Mouse (Mus musculus) intestine, postnatal 0 days (tissue): ENCODE data around the gene Ndc80. TPM values are rescaled to one million over a fixed set of nuclear protein-coding genes. Genes with fewer than 3 reads are reported as not detected.

Experiments used
- ATAC-seq: fragments of 200-750 bp; cut with Nextera tagmentation; 2 replicates; pipeline ENCODE4 v1.8.0; 2017; ENCODE audit warnings: mild to moderate bottlenecking, moderate TSS enrichment, moderate library complexity
- H3K27ac ChIP-seq: fragments of 300-500 bp; sonication (generic); 2 replicates; pipeline ENCODE4 v1.5.1; 2014; ENCODE audit warnings: mild to moderate bottlenecking, low read depth, low read length, moderate library complexity
- H3K27me3 ChIP-seq: fragments of 300-500 bp; sonication (generic); replicated peaks from 2 replicates; pipeline ENCODE4 v1.6.1; 2014; ENCODE audit warnings: low read length, mixed read lengths; ENCODE audit not compliant: control insufficient read depth, insufficient read depth
- H3K36me3 ChIP-seq: fragments of 300-500 bp; sonication (generic); 2 replicates; pipeline ENCODE4 v1.6.1; 2014; ENCODE audit warnings: mild to moderate bottlenecking, moderate library complexity; ENCODE audit not compliant: control insufficient read depth, insufficient read depth
- H3K4me1 ChIP-seq: fragments of 300-500 bp; sonication (generic); replicated peaks from 2 replicates; pipeline ENCODE4 v1.6.1; 2014; ENCODE audit warnings: antibody characterized with exemption, low read length, mixed read lengths; ENCODE audit not compliant: control insufficient read depth, insufficient read depth
- H3K4me2 ChIP-seq: fragments of 300-500 bp; sonication (generic); replicated peaks from 2 replicates; pipeline ENCODE4 v1.6.1; 2014; ENCODE audit warnings: low read depth, mild to moderate bottlenecking, moderate library complexity
- H3K4me3 ChIP-seq: fragments of 300-500 bp; sonication (generic); 2 replicates; pipeline ENCODE4 v1.5.1; 2014; ENCODE audit warnings: low read depth, low read length
- H3K9ac ChIP-seq: fragments of 300-500 bp; sonication (generic); 2 replicates; pipeline ENCODE4 v1.6.1; 2014; ENCODE audit warnings: mild to moderate bottlenecking, low read depth, low read length
- H3K9me3 ChIP-seq: fragments of 300-500 bp; sonication (generic); 2 replicates; pipeline ENCODE4 v1.6.1; 2016; ENCODE audit warnings: mixed run types; ENCODE audit not compliant: control insufficient read depth
- CTCF ChIP-seq: sonication (generic); IDR thresholded peaks from 2 replicates; pipeline ENCODE4 v1.5.1; 2016; ENCODE audit warnings: low read depth, mild to moderate bottlenecking, control low read depth, antibody characterized with exemption, moderate library complexity
- WGBS: fragments of 180-500 bp; shearing (Covaris S2); extraction: QIAGEN DNeasy Blood & Tissue Kit; methylation state at CpG from one replicate; pipeline ENCODE4 v1.1.7; 2014; 5-methylcytosine and 5-hydroxymethylcytosine counted together
- polyA plus RNA-seq: library from polyadenylated mRNA; unstranded; fragments of >200 nt; fragmentation: Nextera tagmentation; extraction: Ambion mirVana; gene quantifications from 2 replicates; pipeline ENCODE4 v1.2.1, GENCODE M21; 2015

Gene Ndc80
- polyA plus RNA-seq, 1 experiment from 2014 or later, result 10.0 TPM

DNA sequence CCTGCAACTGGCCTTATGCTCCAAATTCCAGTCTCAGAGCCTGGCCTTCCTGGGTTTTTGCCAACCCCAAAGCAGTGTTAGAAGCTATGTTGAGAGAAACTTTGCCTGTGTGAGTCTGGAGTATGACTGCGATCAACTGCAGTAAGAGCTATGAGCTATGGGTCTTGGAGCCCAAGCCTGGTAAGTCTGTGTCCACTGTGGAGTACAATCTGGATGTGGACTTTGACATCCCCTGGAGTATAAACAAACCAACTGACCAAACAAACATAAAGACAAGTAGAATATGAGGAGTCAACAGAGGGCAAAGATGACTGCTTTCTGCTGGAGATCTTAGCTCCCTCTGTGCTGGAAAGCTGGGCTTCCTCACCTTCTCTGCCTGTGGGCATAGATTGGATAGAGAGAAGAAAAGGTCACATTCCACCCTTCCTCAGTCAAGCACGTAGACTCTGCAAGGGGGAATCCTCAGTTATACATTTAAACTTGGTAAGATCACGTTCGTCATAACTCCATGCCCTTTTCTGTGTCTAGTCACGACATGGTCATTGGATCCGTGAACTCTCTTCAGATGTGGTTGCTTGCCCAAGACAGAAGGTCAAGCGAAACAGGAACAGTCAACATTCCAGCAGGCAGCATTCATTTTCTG lies 43.1 kb downstream of the Ndc80 start:
- Histone ChIP-seq H3K27me3 (no peaks in the 10 kb centered on the region), H3K36me3 (no peaks in the 10 kb centered on the region), H3K4me3 (no peak overlapping the region), H3K9ac (no peak overlapping the region), H3K4me1 (no peaks in the 10 kb centered on the region), H3K9me3 (no peaks in the 10 kb centered on the region), H3K4me2 (no peak overlapping the region), H3K27ac (no peak overlapping the region)
- no peak for ATAC-seq
- TF ChIP-seq CTCF, result no peak
- WGBS, result 83% methylated on average over 7 of the region's 7 CpGs

DNA sequence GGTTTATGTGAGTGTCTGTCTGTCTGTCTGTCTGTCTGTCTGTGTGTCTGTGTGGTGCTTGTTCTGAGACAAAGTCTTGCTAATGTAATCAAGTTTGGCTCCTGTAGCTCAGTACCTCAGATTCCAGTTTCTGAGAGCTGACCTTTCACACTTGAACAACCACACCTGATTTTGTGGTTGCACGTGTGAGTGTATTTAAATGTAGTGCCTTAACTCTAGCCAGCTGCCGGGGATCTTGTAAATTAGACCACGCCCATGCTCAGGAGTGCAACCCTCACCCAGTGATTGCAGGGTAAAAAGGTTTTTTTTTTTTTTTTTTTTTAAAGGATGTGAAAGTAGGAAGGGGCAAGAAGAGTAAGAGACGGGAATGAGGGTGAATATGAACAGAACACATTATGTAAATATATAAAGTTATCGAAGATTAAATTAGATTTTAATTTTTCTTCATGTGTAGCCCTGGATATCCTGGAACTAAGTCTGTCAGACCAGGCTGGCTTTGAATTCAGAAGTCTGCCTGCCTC lies 47.2 kb downstream of the Ndc80 start:
- 36% methylated on average over 5 of the region's 5 CpGs for WGBS
- Histone ChIP-seq H3K27ac (no peak overlapping the region), H3K27me3 (no peaks in the 10 kb centered on the region), H3K9ac (no peak overlapping the region), H3K4me2 (no peak overlapping the region), H3K4me1 (no peaks in the 10 kb centered on the region), H3K4me3 (no peak overlapping the region), H3K36me3 (no peaks in the 10 kb centered on the region), H3K9me3 (no peaks in the 10 kb centered on the region)
- no peak for TF ChIP-seq CTCF
- no peak for ATAC-seq

DNA sequence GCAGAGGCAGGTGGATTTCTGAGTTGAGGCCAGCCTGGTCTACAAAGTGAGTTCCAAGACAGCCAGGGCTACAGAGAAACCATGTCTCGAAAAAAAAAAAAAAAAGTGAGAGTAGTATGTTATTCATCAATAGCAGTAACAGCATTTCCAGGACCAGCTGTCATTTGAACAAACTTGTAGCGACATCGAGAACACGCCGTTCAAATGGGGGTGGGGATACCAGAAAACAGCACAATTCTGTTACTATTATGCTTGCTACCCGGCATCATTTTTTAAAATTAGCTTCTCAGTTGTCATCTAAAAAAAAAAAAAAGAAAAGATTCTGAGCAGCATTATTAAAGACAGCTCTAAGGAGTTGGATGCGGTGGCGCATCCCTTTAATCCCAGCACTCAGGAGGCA lies 49.2 kb downstream of the Ndc80 start:
- 95% methylated on average over 8 of the region's 8 CpGs for WGBS
- Histone ChIP-seq H3K4me1 (0 out of 2 replicates have a peak, but pooled peaks cover 3% of the 10 kb centered on the region), H3K4me2 (no peak overlapping the region), H3K4me3 (no peak overlapping the region), H3K27me3 (no peaks in the 10 kb centered on the region), H3K27ac (no peak overlapping the region), H3K9me3 (no peaks in the 10 kb centered on the region), H3K9ac (no peak overlapping the region), H3K36me3 (no peaks in the 10 kb centered on the region)
- no peak for ATAC-seq
- TF ChIP-seq CTCF, result no peak

DNA sequence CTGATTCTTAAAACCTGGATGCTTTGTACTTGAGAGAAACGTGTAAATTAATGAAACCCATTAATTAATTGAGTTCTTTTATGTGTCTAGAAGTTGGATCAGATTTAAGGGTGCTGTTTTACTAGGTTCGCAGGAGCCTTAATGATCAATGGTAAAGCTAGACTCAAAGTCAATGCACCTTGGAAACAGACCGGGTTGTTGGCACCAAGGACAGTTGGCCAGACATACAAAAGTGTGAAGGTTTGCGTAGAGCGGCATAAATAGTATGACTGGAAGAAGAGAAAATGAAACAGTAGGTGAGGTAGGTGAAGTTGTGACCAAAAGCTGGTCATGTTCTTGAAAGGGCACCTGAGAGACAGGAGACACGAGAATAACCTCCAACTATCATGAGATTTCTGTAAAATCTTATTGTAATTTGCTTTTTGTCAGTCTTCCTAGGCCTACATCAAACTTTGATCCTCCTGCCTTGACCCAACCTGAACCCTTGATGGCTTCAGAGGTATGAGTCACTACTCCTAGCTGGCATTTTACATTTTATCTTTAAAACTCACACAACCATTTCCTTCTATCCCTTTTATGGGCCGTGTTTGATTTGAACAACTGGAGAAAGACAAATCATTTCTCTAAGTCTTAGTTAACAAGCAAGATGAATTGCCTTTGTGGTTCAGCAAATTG lies 50.2 kb downstream of the Ndc80 start:
- Histone ChIP-seq H3K4me3 (peak overlapping the region; percentile 92; the same call in 1 of the 2 replicates), H3K9ac (no peak overlapping the region), H3K27me3 (no peaks in the 10 kb centered on the region), H3K4me2 (peak overlapping the region; percentile 92), H3K27ac (no peak overlapping the region), H3K36me3 (no peaks in the 10 kb centered on the region), H3K9me3 (no peaks in the 10 kb centered on the region), H3K4me1 (0 out of 2 replicates have a peak, but pooled peaks cover 3% of the 10 kb centered on the region)
- no peak for TF ChIP-seq CTCF
- no peak for ATAC-seq
- 58% methylated on average over 7 of the region's 7 CpGs for WGBS

DNA sequence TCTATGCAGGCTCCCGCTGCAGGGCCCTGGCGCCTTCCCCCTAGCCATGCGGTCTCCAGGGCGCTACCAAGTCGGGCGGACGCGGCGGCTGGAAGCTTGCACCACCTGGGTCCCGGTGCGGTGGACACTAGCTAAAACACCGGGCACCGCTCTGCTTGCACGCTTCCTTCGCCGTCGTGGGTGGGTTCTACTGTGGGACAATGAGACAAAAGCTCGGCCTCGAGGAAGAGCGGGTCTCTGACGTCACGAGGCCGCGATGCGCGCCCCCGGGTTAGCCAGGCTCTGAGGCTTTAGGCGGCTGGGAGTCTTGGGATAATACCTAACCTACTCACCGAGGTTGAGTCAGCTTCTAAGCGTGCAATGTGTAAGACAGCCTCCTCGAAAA lies 51.0 kb downstream of the Ndc80 start:
- no peaks in the 10 kb centered on the region for H3K36me3 ChIP-seq
- peak overlapping the region; percentile 96 for H3K27ac ChIP-seq
- H3K4me2 ChIP-seq, result peak overlapping the region; percentile 92
- no peaks in the 10 kb centered on the region for H3K9me3 ChIP-seq
- ATAC-seq, result peak; percentile 60
- H3K9ac ChIP-seq, result peak overlapping the region; percentile 87
- under 1% methylated on average over 30 of the region's 31 CpGs for WGBS
- peak overlapping the region; percentile 92 for H3K4me3 ChIP-seq
- H3K27me3 ChIP-seq, result no peaks in the 10 kb centered on the region
- H3K4me1 ChIP-seq, result 0 out of 2 replicates have a peak, but pooled peaks cover 3% of the 10 kb centered on the region
- no peak for TF ChIP-seq CTCF

DNA sequence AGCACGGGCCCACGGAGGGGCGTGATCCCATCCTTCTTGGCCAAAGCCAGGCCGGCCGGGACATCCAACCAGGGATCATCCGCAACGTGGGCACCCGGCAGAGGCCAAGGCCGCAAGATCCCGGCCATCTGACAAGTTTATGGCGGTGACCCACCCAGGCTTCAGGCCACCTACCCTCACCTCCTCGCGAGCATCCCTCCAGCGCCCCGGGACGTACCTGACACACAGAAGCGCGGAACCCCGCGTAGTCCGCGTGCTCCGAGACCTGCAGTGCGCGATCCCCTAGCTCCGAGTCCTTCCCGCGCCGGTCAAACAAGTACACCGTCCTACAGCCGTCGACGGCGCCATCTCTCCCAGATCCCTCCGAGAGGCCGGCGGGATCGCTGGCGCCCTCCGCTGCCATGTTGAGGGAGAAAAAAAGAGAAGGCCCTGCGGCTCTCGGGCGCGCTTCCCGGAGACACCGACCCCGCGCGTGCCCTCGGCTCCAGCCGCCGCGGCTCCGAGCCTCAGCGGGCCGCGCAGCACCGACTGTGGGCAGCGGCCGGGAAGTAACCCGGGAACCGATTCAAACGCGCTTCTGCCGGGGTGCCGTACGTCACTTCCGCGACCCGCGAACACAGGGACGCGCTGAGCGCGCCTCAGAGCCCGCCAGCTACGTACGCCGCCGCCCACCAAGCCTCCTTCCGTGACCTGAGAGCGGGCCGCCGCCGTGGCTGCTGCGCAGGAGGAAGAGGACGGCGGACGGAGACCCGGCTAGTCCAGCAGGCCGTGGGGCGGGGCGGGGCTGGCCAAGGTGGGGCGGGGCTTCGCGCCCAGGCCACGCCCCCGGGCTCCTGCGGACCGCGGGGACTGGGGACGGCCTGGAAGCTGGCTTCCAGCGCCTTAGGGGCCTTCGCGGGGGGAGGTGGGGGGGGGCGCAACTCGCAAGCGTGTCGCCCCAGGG lies 51.6 kb downstream of the Ndc80 start, which contains the start of gene Smchd1:
Gene Smchd1, minus strand, starts transcription at position 582 of the 943 bp plus-strand sequence.
- H3K4me1 ChIP-seq, result 0 out of 2 replicates have a peak, but pooled peaks cover 3% of the 10 kb centered on the region
- H3K9me3 ChIP-seq, result no peaks in the 10 kb centered on the region
- peak within 1 kb of the TSS; percentile 96 for H3K27ac ChIP-seq
- peak within 1 kb of the TSS; percentile 92 for H3K4me3 ChIP-seq
- under 1% methylated on average over 87 of the region's 109 CpGs for WGBS
- ATAC-seq, result peak; percentile 93
- TF ChIP-seq CTCF, result peak; percentile 30
- no peaks in the 10 kb centered on the region for H3K36me3 ChIP-seq
- H3K27me3 ChIP-seq, result no peaks in the 10 kb centered on the region
- H3K9ac ChIP-seq, result peak within 1 kb of the TSS; percentile 87
- peak within 1 kb of the TSS; percentile 92 for H3K4me2 ChIP-seq
